27 mouse cellular contexts compared by ENCODE assay signal in genomic region chr5:117903534-117903933, GRCm38 (mm10).
DNase-seq lines count a peak whose midpoint lies in the region; ATAC-seq lines count a peak whose summit lies in the region.
"Had no signal": no experiment of that assay in that cellular context is flagged by ENCODE, and none has a peak within 500 bp of the region (broad histone marks: within the 10 kb centered on the region; RNA-seq: fewer than 3 reads in every experiment).

No protein-coding gene starts in this region.

- no peak overlapping the region for H3K9ac ChIP-seq in forebrain, embryonic 11.5 days (ENCODE audit: low read length)
- no peak overlapping the region for H3K9ac ChIP-seq in midbrain, embryonic 11.5 days (ENCODE audit: low read length)
- H3K9ac ChIP-seq in midbrain, embryonic 13.5 days (replicated peaks) = no peak overlapping the region; the same call in 1 of the 2 replicates
- H3K9ac ChIP-seq: heart, embryonic 15.5 days; limb, embryonic 13.5 days; liver, embryonic 13.5 days; neural tube, embryonic 12.5 days had no signal

- peaks cover 44% of the 10 kb centered on the region for H3K4me1 ChIP-seq in forebrain, embryonic 10.5 days
- peaks cover 6% of the 10 kb centered on the region; the same call in 1 of the 2 replicates for H3K4me1 ChIP-seq in forebrain, embryonic 11.5 days (replicated peaks; ENCODE audit: control insufficient read depth, insufficient read depth, low read length)
- H3K4me1 ChIP-seq in midbrain, embryonic 11.5 days (ENCODE audit: control insufficient read depth, insufficient read depth, low read length) = peaks cover 8% of the 10 kb centered on the region
- peaks cover 28% of the 10 kb centered on the region for H3K4me1 ChIP-seq in midbrain, embryonic 13.5 days (replicated peaks)
- peaks cover 39% of the 10 kb centered on the region for H3K4me1 ChIP-seq in embryonic facial prominence, embryonic 10.5 days
- H3K4me1 ChIP-seq: heart, embryonic 15.5 days; liver, embryonic 13.5 days had no signal

- H3K27ac ChIP-seq in forebrain, embryonic 10.5 days = peak overlapping the region; percentile 22; the same call in 1 of the 2 replicates
- H3K27ac ChIP-seq in forebrain, embryonic 11.5 days (ENCODE audit: low read depth, low read length) = no peak overlapping the region
- H3K27ac ChIP-seq in midbrain, embryonic 11.5 days (ENCODE audit: low read depth, low read length) = no peak overlapping the region
- no peak overlapping the region for H3K27ac ChIP-seq in midbrain, embryonic 13.5 days
- peak overlapping the region; percentile 59 for H3K27ac ChIP-seq in embryonic facial prominence, embryonic 10.5 days (replicated peaks)
- H3K27ac ChIP-seq: heart, embryonic 10.5 days; heart, embryonic 15.5 days; kidney, postnatal 0 days; limb, embryonic 13.5 days; liver, embryonic 13.5 days; macrophage; neural tube, embryonic 12.5 days had no signal

- DNase-seq in forebrain, embryonic 10.5 days (ENCODE audit: extremely low spot score, low spot score) = no peak
- DNase-seq in forebrain, embryonic 11.5 days (ENCODE audit: low spot score) = no peak
- DNase-seq in midbrain, embryonic 11.5 days (ENCODE audit: low spot score, missing footprints) = peak; percentile 88
- peak; percentile 20 for DNase-seq in embryonic facial prominence, embryonic 10.5 days (ENCODE audit: low spot score)
- peak; percentile 38 for DNase-seq in mesoderm, embryonic 11.5 days (ENCODE audit: low read depth, low spot score)
- no peak for DNase-seq in urinary bladder, postnatal 14 days (ENCODE audit: low spot score)
- DNase-seq: adrenal gland, postnatal 14 days; cerebellum, adult 11-12 months; cerebellum, adult 9-11 months; gastrocnemius, postnatal 14 days; heart, adult 11 months; kidney, adult 8-10 months; kidney, postnatal 4 days; liver, embryonic 13.5 days; lung, adult 18-20 months; right cerebral cortex, postnatal 14 days; thymus, postnatal 4 days had no signal

- no peak overlapping the region for H3K4me3 ChIP-seq in forebrain, embryonic 10.5 days
- no peak overlapping the region for H3K4me3 ChIP-seq in forebrain, embryonic 11.5 days (ENCODE audit: low read depth, low read length)
- no peak overlapping the region for H3K4me3 ChIP-seq in midbrain, embryonic 11.5 days (ENCODE audit: low read depth, low read length)
- no peak overlapping the region for H3K4me3 ChIP-seq in midbrain, embryonic 13.5 days (replicated peaks)
- H3K4me3 ChIP-seq in embryonic facial prominence, embryonic 10.5 days = no peak overlapping the region
- H3K4me3 ChIP-seq: heart, embryonic 10.5 days; heart, embryonic 15.5 days; limb, embryonic 13.5 days; liver, embryonic 13.5 days; neural tube, embryonic 12.5 days had no signal

- ATAC-seq in forebrain, embryonic 11.5 days (replicated peaks; ENCODE audit: low FRiP score) = no peak
- ATAC-seq in midbrain, embryonic 11.5 days (ENCODE audit: low FRiP score) = peak; percentile 48; the same call in 1 of the 2 replicates
- no peak for ATAC-seq in midbrain, embryonic 13.5 days
- ATAC-seq: forebrain, embryonic 14.5 days; intestine, embryonic 16.5 days; lung, postnatal 0 days had no signal

- H3K27me3 ChIP-seq in forebrain, embryonic 10.5 days (ENCODE audit: poor library complexity, severe bottlenecking) = peaks cover 20% of the 10 kb centered on the region; the same call in 1 of the 2 replicates
- no peaks in the 10 kb centered on the region for H3K27me3 ChIP-seq in forebrain, embryonic 11.5 days (ENCODE audit: control insufficient read depth, insufficient read depth, low read length)
- H3K27me3 ChIP-seq in midbrain, embryonic 11.5 days (ENCODE audit: control insufficient read depth, insufficient read depth, low read length) = no peaks in the 10 kb centered on the region; the same call in 1 of the 2 replicates
- no peaks in the 10 kb centered on the region; the same call in 1 of the 2 replicates for H3K27me3 ChIP-seq in midbrain, embryonic 13.5 days
- H3K27me3 ChIP-seq in embryonic facial prominence, embryonic 10.5 days (replicated peaks; ENCODE audit: low read depth, poor library complexity, severe bottlenecking) = peaks cover 21% of the 10 kb centered on the region
- H3K27me3 ChIP-seq: liver, embryonic 13.5 days; neural tube, embryonic 12.5 days had no signal

- 47% methylated on average over 7 of the region's 7 CpGs for WGBS in forebrain, embryonic 10.5 days
- WGBS in forebrain, embryonic 11.5 days = 47% methylated on average over 7 of the region's 7 CpGs
- WGBS in midbrain, embryonic 11.5 days = 28% methylated on average over 7 of the region's 7 CpGs
- WGBS in midbrain, embryonic 13.5 days = 31% methylated on average over 7 of the region's 7 CpGs
- 33% methylated on average over 7 of the region's 7 CpGs for WGBS in embryonic facial prominence, embryonic 10.5 days

- H3K36me3 ChIP-seq in forebrain, embryonic 10.5 days (replicated peaks) = no peaks in the 10 kb centered on the region
- no peaks in the 10 kb centered on the region for H3K36me3 ChIP-seq in forebrain, embryonic 11.5 days (ENCODE audit: control insufficient read depth, insufficient read depth, low read length)
- no peaks in the 10 kb centered on the region for H3K36me3 ChIP-seq in midbrain, embryonic 11.5 days (ENCODE audit: control insufficient read depth, insufficient read depth, low read length)
- no peaks in the 10 kb centered on the region for H3K36me3 ChIP-seq in midbrain, embryonic 13.5 days
- H3K36me3 ChIP-seq in embryonic facial prominence, embryonic 10.5 days (replicated peaks) = no peaks in the 10 kb centered on the region
- H3K36me3 ChIP-seq: heart, embryonic 10.5 days; heart, embryonic 15.5 days; limb, embryonic 13.5 days; liver, embryonic 13.5 days; neural tube, embryonic 12.5 days had no signal

- H3K9me3 ChIP-seq in forebrain, embryonic 10.5 days = no peaks in the 10 kb centered on the region
- H3K9me3 ChIP-seq in forebrain, embryonic 11.5 days (ENCODE audit: control insufficient read depth, low read length) = no peaks in the 10 kb centered on the region
- no peaks in the 10 kb centered on the region for H3K9me3 ChIP-seq in midbrain, embryonic 11.5 days (ENCODE audit: control insufficient read depth, low read length)
- H3K9me3 ChIP-seq in midbrain, embryonic 13.5 days = no peaks in the 10 kb centered on the region
- no peaks in the 10 kb centered on the region for H3K9me3 ChIP-seq in embryonic facial prominence, embryonic 10.5 days
- H3K9me3 ChIP-seq: heart, embryonic 10.5 days; heart, embryonic 15.5 days; limb, embryonic 13.5 days; liver, embryonic 13.5 days; neural tube, embryonic 12.5 days had no signal

- no peak overlapping the region for H3K4me2 ChIP-seq in forebrain, embryonic 11.5 days (ENCODE audit: low read depth, low read length, severe bottlenecking)
- no peak overlapping the region for H3K4me2 ChIP-seq in midbrain, embryonic 11.5 days
- H3K4me2 ChIP-seq in midbrain, embryonic 13.5 days (replicated peaks) = no peak overlapping the region
- H3K4me2 ChIP-seq: heart, embryonic 15.5 days; limb, embryonic 13.5 days; liver, embryonic 13.5 days; neural tube, embryonic 12.5 days had no signal

Comparison
In these comparisons a context has a peak if more than half of its experiments do, and no peak if none do; other contexts are left out.
1. H3K27ac ChIP-seq: peak in forebrain, embryonic 10.5 days (single experiment) and embryonic facial prominence, embryonic 10.5 days (single experiment); none in forebrain, embryonic 11.5 days (single experiment), midbrain, embryonic 11.5 days (single experiment) and midbrain, embryonic 13.5 days (single experiment).
2. DNase-seq: peak in midbrain, embryonic 11.5 days (single experiment), embryonic facial prominence, embryonic 10.5 days (single experiment) and mesoderm, embryonic 11.5 days (single experiment); none in forebrain, embryonic 10.5 days (single experiment), forebrain, embryonic 11.5 days (single experiment) and urinary bladder, postnatal 14 days (single experiment).